Mouse (Mus musculus) myocyte (in vitro differentiated cells): ENCODE measurements at regions not wholly inside any gene's neighbourhood (a gene's known extent, or its start where the extent isn't known, plus 50 kb on each side); places are given as distances from the start of the nearest gene placed in this dataset.

ENCODE experiments used
- CEBPB ChIP-seq: IDR thresholded peaks from 2 replicates; pipeline ENCODE4 v1.6.1; 2011; ENCODE audit warnings: mild to moderate bottlenecking, moderate library complexity; ENCODE audit not compliant: poor library complexity, insufficient read depth, severe bottlenecking
- E2F4 ChIP-seq: IDR thresholded peaks from one replicate; pipeline ENCODE4 v1.6.1; 2011; ENCODE audit warnings: mild to moderate bottlenecking, control low read depth, moderate library complexity; ENCODE audit not compliant: insufficient read depth
- MAX ChIP-seq: IDR thresholded peaks from one replicate; pipeline ENCODE4 v1.6.1; 2011; ENCODE audit warnings: low read depth, mild to moderate bottlenecking, control low read depth
- MYOD1 ChIP-seq, 3 experiments: IDR thresholded peaks; one replicate each; pipeline ENCODE4 v1.6.1; 2011; ENCODE audit warnings: control low read depth in 2 of 3, low read depth in 2 of 3, mild to moderate bottlenecking in 2 of 3, moderate library complexity in 1 of 3; ENCODE audit not compliant: insufficient read length in 2 of 3, control insufficient read depth in 1 of 3
- MYOG ChIP-seq, 3 experiments: IDR thresholded peaks; one replicate each; pipeline ENCODE4 v1.6.1; 2011; ENCODE audit warnings: control low read depth in 2 of 3, low read depth in 2 of 3, mild to moderate bottlenecking in 2 of 3; ENCODE audit not compliant: insufficient read length in 2 of 3, control insufficient read depth in 1 of 3, insufficient read depth in 1 of 3
- POLR2A ChIP-seq: IDR thresholded peaks from one replicate; pipeline ENCODE4 v1.6.1; 2011; ENCODE audit warnings: low read depth, mild to moderate bottlenecking, control low read depth, moderate library complexity; ENCODE audit not compliant: insufficient read length
- POLR2AphosphoS2 ChIP-seq: IDR thresholded peaks from one replicate; pipeline ENCODE4 v1.6.1; 2011; ENCODE audit warnings: low read depth, control low read depth; ENCODE audit not compliant: insufficient read length
- REST ChIP-seq: IDR thresholded peaks from one replicate; pipeline ENCODE4 v1.6.1; 2011; ENCODE audit warnings: mild to moderate bottlenecking, control low read depth, moderate library complexity; ENCODE audit not compliant: insufficient read depth, insufficient read length
- SRF ChIP-seq: IDR thresholded peaks from one replicate; pipeline ENCODE4 v1.6.1; 2011; ENCODE audit warnings: low read depth; ENCODE audit not compliant: control insufficient read depth, insufficient read length
- TCF12 ChIP-seq: IDR thresholded peaks from one replicate; pipeline ENCODE4 v1.6.1; 2011; ENCODE audit warnings: mild to moderate bottlenecking, control low read depth; ENCODE audit not compliant: poor library complexity, insufficient read depth, severe bottlenecking
- TCF3 ChIP-seq: IDR thresholded peaks from one replicate; pipeline ENCODE4 v1.6.1; 2011; ENCODE audit warnings: low read depth, control low read depth; ENCODE audit not compliant: insufficient read length
- USF1 ChIP-seq: IDR thresholded peaks from one replicate; pipeline ENCODE4 v1.6.1; 2011; ENCODE audit warnings: low read depth, mild to moderate bottlenecking, control low read depth, moderate library complexity

- no peak for TF ChIP-seq MAX
- no peak for TF ChIP-seq POLR2A
- no peak for TF ChIP-seq POLR2AphosphoS2
- no peak for TF ChIP-seq TCF3
- TF ChIP-seq TCF12 = no peak
- no peak for TF ChIP-seq E2F4
- TF ChIP-seq CEBPB = no peak
- no peak for TF ChIP-seq USF1
- no peak for TF ChIP-seq REST
- TF ChIP-seq MYOG (IDR thresholded peaks at IDR 0.05; ENCODE audit: control insufficient read depth in 1 of 3, insufficient read depth in 1 of 3, insufficient read length in 2 of 3, low read depth in 2 of 3) = no peak
- no peak for TF ChIP-seq SRF
- TF ChIP-seq MYOD1 (IDR thresholded peaks at IDR 0.05; ENCODE audit: control insufficient read depth in 1 of 3, insufficient read length in 2 of 3, low read depth in 2 of 3) = no peak
These were observed 91.7 kb upstream of the Htr1f start for GRCm38 (mm10) chr16:65197203-65197844.
